Mouse (Mus musculus) right cerebral cortex, adult 2 months (tissue): ENCODE results near the gene Serpinc1.
"Not testable (repeated sequence)": the region's sequence is repeated elsewhere in the genome, so short reads cannot be mapped to it uniquely, and the experiment has no call there.

ENCODE experiments used
- DNase-seq, 2 experiments: peaks; one replicate each; pipeline ENCODE4 v3.0.0; 2021 to 2022; ENCODE audit warnings: low spot score in 2 of 2

Gene Serpinc1

DNA sequence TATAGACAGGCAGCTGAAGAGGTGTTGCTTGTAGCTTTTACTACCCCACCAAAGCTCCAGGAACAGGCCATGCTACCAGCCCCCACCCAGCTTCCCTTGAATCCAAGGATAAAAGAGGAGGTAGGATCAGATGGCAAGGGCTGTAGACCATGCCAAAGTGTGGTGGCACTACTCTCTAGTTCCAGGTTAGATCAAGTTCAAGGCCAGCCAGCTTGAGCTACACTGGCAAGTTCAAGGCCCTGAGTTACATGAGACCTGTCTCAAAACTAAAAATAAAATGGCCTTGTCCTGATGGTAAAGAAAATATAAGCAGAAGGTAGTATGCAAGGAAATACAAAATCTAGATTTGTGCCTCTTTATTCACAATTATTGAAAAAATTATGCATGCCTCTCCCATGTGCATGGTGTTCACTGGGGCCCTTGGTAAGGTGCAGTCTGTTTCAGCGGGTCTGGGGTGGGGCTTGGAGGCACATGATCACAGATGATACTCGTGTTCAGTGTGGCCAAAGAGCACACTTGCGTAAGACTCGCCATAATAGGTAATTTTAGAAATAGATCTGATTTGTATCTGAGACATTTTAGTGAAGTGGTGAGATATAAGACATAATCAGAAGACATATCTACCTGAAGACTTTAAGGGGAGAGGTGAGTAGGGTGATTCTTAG lies at the start of gene Serpinc1:
Gene Serpinc1, plus strand, starts transcription at position 515 of the 665 bp plus-strand sequence.
- no peak for DNase-seq

DNA sequence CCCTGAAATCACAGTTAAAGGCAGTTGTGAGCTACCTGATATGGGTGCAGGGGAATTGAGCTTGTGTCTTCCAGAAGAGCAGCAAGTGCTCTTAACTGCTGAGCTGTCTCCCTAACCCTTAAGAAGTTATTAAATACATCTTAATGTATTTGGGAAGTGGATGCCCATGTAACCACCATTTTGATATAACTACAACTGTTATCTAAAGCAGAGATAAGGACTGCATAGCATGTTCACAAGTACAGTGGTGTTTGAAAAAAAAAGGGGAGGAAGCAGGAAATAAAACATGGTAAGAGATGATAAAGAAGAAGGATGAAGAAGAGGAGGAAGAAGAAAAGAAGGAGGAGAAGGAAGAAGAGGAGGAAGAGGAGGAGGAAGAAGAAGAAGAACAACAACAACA lies 47.1 kb upstream of the Serpinc1 start:
- no peak for DNase-seq

DNA sequence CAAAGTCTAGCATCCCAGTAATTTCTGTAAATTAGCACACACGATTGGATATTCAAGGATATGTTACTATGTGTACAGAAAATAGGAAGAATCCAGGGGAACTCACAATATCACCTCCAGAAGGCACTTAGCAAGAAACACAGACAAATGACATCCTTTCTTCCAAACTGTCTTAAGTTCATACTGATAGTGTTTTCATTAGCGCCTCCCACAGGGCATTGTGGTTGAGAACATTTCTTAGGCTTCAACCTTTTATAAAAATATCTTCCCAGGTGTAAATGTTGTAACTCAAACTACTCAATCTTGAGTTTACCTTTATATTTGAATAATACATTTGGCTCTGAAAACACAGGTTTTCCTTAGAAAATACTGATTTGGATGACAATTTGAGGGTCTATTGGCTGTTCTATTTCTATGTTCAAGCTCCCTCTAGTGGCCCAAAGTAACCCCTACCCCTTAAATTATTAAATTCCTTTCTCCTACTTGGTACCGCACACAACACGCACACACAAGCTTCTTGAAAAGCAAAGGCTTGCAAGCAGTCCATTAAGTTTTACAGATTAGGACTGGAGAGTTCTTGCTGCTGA lies 44.4 kb upstream of the Serpinc1 start:
- peak in 1 of 2 experiments; percentile 31 for DNase-seq

DNA sequence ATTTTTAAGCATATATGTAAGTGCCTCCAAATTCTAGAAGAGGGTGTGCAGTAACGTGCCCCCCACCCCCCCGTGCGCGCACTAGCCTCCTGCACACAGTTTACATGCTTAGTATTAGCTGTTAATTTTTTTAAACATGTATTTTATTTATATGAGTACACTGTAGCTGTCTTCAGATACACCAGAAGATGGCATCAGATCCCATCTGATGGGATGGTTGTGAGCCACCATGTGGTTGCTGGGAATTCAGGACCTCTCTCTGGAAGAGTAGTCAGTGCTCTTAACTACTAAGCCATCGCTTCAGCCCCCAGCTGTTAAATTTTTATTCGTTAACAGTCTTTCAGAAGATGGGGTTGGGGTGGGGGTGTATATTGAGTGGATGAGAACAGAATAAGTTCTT lies 42.8 kb upstream of the Serpinc1 start:
- DNase-seq = no peak

DNA sequence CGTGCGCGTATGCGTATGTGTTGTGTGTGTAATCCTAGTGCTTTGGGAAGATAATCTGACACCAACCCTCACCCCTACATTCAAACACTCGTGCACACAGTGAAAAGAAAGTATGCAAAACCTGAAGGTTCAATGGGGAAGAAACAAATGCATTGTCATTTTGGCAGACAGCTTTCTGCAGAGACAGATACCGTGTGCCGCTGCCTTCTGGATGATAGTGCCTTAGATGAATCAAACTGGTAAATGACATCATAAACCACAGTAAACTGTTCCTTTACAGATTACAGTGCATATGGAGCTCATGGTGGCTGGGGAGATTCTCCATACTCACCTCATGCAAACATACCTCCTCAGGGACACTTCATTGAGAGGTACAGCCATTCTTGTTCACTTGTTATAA lies 15.2 kb upstream of the Serpinc1 start:
- DNase-seq = no peak

DNA sequence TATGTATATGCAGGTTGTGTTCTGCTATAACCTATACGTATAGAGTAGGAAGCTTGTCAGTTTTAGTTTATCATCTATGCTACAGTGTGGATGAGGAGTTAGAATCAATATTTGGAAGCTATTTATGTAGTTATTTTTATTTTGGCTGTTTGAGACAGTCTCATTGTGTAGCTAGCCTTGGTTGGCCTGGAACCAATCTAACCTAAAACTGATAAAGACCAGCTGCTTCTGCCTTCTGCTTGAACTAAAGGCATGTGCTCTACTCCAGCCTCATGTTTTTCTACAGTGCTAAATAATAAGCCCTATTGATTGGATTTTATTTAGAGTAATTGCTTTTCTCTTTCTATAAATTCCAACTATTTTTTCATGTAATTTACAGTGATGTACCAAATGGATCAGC lies 11.1 kb upstream of the Serpinc1 start:
- no peak for DNase-seq

DNA sequence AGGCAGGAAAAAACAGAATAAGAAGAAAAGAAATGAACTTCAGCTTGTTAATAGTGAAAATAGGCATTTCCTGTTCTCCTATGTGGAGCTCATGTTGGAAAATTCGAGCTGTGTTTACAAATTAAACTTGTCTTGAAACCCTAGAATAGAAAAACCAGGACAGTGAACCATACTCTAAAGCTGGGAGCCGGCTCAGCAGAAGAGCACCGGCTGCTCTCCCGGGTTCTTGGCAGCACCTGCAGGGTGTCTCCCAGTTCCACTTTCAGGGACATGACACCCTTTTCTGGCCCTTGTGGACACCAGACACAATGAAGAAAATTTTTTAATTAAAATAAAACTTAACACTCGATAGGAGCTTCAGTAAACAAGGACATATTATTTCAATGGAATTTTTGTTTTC lies 9.7 kb upstream of the Serpinc1 start:
- no peak for DNase-seq

DNA sequence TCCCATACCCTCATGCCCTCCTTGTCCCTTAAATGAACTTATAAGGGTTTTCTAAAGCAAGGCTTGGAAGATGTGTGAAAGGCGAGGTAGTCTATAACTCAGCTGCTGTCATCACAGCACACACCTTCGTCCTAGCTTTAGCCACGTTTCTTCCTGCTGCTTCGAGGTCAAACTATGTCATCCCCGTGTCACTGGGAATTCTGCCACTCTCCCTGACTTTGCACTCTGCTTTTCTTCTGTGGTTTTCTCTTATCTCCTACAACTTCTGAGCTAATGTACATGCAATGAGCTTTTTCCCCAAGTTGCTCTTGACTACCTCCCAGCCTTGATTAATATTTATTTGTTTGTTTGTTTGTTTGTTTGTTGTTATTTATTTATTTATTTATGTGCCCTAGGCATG lies 1.6 kb downstream of the Serpinc1 start:
- no peak for DNase-seq

DNA sequence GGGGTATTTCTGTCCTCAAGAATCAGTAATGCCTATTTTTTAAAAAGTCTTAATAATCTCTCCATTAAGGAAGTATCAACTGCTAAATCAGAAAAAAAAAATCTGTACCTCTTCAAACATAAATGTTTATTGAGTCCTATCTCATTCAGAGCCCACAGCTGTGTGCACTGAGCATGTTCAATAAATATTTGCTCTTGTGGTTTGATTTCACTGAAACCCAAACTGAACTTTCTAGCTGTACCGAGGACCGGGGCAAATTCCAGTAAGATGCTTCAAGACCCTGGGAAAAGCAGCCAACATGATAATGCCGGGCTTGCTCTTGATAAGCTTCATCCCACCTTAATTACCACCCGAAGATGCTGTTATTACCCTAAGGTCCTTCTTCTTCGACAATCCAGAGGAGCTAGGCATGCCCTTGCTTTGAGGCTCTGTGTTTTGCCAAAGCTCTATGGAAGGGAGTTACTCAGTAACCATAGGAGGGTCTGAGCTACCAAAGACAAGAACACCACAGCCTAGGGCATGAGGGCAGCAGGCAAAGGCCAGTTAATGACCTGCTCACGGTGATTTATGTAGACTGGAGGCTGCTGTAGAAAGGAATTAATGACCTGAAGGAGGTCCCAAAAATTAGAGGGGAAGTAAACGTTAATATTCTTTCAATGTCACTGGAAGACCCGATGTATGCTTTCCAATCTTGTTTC lies 2.3 kb downstream of the Serpinc1 start:
- no peak for DNase-seq

DNA sequence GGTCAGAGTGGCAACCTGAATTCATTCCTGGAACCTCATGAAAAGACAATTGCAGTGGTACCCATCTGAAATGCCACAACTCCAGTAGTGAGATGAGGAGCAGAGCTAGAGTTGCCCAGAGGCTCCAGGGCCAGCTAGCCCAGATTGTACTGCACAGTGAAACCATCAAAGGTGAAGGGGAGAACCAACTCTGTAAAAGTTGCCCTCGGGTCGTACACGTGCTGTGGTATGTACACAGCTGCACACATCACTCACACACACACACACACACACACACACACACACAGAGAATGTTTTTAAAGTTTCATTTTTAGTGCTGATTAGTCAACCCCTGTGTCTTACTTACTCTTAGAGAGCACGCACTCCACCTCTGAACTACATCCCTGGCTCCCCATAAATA lies 3.0 kb downstream of the Serpinc1 start:
- no peak for DNase-seq

DNA sequence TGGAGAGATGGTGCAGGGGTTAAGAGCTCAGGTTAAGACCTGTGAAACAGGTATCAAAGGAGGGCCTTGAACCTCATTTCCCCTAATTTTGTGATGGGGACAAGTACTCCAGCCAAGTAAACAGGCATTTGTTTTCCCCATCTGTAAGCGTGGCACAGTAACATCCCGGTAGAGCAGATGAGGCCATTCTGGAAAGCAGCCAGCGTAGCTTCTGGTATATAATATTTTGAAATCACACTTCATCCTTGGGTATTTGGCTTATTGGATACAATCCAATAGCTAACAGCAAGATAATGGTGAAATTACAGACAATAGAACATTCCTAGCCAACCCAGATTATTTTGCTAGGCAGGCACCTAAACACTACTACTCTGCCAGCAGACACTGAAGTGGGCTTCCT lies 4.5 kb downstream of the Serpinc1 start:
- DNase-seq = no peak

DNA sequence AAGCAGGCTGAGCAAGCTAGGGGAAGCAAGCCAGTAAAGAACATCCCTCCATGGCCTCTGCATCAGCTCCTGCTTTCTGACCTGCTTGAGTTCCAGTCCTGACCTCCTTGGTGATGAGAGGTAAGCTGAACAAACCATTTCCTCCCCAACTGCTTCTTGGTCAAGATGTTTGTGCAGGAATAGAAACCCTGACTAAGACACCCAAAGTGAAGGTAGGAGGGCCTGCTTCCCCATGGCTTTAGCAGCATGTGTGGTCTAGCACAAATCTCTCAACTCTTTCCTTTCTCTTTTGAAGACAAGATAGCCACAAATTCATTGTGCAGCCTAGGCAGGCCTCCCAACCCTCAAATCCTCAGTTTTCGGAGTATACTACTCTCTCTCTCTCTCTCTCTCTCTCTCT lies 6.3 kb downstream of the Serpinc1 start:
- not testable (repeated sequence) for DNase-seq

DNA sequence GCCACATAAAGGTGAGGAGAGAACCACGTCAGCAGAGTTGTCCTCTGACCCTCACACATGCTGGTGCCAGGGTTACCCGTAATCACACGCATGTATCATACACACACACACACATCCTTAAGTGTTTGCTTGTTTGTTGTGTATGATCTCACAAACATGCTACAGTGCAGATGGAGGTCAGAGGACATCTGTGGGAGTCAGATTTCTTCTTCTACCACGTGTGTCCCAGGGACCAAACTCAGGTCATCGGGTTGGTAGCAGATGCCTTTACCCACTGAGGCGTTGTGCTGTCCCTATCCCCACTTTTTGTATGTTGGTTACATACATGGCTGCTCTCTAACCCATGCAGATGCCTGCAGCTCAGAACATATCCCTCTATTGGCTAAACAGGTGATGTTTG lies 7.1 kb downstream of the Serpinc1 start:
- DNase-seq = no peak

DNA sequence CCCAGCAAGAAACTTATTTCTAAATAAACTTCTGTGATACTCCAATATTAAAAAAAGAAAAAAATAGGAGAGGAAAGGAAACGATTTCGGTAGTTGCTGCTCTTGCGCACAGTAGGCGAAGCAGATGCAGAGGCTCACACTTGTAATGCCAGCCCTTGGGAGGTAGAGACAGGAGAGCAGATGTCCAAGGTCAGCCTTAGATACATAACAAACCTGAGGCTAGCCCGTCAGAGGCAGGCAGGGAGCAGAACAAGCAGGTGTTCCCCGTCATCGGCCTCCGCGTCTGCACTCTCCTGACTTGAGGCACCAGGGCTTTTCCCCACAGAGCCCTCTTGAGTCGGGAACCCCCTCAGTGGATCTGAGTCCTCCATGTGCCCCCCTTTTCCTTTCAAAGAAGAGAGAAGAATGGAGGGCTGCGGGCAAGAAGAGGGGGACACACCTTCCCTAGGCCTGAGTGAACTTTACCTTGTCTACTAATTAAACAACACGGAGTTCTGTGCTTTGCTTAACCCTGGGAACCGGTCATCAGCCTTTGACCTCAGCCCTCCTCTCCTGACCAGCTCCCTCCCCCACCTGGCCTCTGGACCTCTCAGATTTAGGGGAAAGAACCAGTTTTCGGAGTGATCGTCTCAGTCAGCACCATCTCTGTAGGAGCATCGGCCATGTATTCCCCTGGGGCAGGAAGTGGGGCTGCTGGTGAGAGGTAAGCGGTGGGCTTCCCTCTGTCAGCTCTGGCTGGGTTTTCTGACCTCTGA lies 8.7 kb downstream of the Serpinc1 start:
- no peak for DNase-seq

DNA sequence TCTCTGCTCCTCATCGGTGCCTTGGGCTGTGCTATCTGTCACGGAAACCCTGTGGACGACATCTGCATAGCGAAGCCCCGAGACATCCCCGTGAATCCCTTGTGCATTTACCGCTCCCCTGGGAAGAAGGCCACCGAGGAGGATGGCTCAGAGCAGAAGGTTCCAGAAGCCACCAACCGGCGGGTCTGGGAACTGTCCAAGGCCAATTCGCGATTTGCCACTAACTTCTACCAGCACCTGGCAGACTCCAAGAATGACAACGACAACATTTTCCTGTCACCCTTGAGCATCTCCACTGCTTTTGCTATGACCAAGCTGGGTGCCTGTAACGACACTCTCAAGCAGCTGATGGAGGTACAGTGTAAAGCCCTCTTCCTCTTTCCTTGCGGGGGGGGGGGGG lies 11.0 kb downstream of the Serpinc1 start:
- no peak for DNase-seq

DNA sequence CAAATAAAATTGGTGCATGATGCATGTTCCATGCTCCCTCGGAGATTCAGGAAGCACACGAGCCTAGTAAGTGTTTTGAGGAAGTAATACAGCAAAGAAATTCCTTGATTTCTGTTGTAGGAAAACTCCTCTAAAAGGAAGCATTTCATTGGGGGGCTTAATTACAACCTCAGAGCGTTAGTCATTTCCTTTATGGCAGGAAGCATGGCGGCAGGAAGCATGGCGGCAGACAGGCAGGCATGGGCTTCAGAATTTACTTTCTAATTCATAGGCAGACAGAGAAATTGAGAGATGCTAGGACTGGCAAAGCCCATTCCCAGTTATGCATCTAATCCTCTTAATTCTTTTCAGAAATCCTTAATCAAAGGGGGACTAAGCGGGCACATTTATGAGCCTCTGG lies 15.5 kb downstream of the Serpinc1 start:
- DNase-seq = no peak

DNA sequence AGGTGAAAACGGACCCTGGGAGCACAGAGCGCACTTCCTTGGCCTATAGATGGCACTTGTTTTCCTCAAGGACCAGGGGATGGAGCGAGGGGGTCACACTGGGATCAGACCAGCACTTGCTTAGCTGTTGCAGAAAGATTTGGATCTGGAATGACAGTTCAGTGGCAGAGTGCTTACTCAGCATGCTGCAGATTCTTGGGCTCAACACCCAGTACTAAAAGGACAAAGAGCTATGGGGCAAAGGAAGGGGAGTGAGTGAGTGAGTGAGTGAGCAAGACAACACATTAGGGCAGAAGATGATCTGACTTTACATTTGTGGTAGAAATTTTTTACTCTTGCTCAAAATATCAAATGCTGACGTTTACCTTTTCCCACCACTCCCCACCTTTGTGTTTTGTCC lies 26.6 kb downstream of the Serpinc1 start:
- no peak for DNase-seq

DNA sequence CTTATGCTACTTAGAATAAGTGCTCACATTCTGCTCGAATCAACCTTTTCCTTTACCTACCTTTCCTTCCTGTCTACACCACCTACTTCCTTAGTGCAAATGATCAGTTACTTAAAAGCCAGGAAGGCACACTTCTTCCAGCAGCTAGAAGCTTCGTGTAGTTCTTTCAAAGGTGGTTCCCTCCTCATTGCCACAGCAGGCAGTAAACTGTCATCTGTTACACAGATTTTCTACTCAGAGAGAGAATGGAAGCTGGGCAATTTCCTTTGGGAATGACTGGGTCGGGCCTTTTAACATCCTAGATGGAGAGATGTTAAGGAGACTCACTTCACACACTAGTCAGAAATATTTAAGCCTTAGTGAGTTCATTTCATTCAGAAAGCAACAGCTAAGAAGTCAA lies 27.1 kb downstream of the Serpinc1 start:
- no peak for DNase-seq

DNA sequence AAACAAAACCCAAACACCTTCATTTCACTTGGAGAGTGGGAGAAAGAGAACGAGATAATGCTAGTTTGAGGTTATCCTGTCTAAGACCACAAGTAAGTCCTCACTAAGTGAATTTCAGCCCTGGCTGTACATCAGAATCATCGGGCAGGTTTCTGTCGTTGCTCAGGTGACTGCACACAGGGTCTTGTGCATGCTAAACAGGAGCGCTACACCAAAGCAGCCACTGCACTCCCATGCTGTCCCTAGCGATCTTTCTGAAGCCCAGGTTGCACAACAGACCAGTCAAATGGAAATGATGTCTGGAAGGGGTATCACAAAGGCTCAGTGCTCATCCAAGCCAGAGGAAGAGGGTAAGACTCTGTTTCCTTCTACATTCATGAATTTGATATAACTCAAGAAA lies 28.1 kb downstream of the Serpinc1 start:
- DNase-seq = no peak

DNA sequence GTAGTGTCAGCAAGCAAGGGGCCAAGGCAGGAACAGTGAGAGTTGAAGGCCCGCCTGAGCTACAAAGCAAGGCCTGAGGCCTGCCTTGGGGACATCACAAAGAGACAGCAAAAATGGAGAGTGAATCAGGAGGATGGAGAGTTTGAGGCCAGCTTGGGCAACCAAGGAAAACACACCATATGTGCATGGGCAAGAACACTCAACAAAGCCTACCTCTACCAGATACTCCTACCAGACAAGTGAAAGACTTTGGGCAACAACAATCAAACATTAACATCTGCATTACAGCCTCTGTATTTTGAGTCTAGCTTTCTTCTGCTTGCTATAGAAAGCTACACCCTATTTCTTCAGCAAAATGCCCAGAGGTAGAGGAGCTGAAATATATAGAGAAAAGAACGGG lies 29.7 kb downstream of the Serpinc1 start:
- no peak for DNase-seq

DNA sequence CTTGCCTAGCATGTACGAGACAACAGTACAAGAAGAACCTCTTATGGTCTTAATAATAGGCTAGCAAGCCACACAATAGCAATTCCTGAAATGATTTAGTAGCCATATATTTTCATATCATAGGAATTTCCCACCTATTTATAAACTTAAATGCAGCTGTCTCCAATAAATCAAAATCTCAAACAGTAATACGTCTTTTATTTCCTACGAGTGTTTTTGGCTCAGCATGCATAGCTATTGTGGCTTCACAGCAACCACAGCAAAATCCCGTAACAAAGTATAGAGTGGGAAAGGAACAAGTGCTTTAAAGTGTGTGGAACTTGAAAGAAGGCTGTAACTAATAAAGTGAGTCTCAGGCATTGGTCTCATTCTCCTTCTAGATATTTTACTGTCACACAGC lies 32.1 kb downstream of the Serpinc1 start:
- DNase-seq = no peak

DNA sequence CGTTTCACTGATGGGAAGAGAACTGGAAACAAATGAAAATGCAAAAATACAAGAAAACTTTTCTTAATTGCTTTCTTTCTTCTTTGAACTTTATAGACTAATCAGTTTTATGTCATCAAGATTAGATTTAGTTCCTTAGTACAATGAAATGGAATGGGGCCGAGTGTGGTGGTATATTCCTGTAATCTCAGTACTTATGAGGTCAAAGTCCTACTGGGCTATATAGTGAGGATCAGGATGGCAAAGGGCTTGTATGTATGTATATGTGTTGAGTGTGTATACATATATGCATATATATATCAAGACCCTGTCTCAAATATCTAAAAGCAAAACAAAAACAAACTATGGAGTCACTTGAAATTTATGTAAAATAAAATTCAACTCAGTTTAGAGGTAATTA lies 38.0 kb downstream of the Serpinc1 start:
- no peak for DNase-seq

DNA sequence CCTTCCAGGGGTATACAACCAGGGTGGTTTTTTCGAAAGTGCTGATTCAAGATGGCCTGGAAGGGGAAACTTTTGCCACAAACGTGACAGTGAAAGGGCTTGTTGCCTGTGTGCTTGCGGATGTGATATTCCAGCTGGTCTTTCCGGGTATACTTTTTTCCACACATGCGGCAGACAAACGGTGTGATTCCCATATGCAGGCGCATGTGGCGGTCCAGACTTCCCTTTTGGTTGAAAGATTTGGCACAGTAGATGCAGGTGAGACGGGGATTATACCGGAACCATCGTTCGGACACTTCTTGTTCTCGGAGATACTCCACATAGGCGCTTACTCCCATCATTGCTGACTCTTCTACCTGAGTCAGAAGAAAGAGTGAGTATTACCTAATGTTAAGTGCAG lies 41.7 kb downstream of the Serpinc1 start:
- DNase-seq = no peak
